Mouse (Mus musculus) myocyte (in vitro differentiated cells): ENCODE results near the gene Olfr455.

Source experiments
- CEBPB ChIP-seq: IDR thresholded peaks from 2 replicates; pipeline ENCODE4 v1.6.1; 2011; ENCODE audit warnings: mild to moderate bottlenecking, moderate library complexity; ENCODE audit not compliant: poor library complexity, insufficient read depth, severe bottlenecking
- E2F4 ChIP-seq: IDR thresholded peaks from one replicate; pipeline ENCODE4 v1.6.1; 2011; ENCODE audit warnings: mild to moderate bottlenecking, control low read depth, moderate library complexity; ENCODE audit not compliant: insufficient read depth
- MAX ChIP-seq: IDR thresholded peaks from one replicate; pipeline ENCODE4 v1.6.1; 2011; ENCODE audit warnings: low read depth, mild to moderate bottlenecking, control low read depth
- MYOD1 ChIP-seq, 3 experiments: IDR thresholded peaks; one replicate each; pipeline ENCODE4 v1.6.1; 2011; ENCODE audit warnings: control low read depth in 2 of 3, low read depth in 2 of 3, mild to moderate bottlenecking in 2 of 3, moderate library complexity in 1 of 3; ENCODE audit not compliant: insufficient read length in 2 of 3, control insufficient read depth in 1 of 3
- POLR2A ChIP-seq: IDR thresholded peaks from one replicate; pipeline ENCODE4 v1.6.1; 2011; ENCODE audit warnings: low read depth, mild to moderate bottlenecking, control low read depth, moderate library complexity; ENCODE audit not compliant: insufficient read length
- POLR2AphosphoS2 ChIP-seq: IDR thresholded peaks from one replicate; pipeline ENCODE4 v1.6.1; 2011; ENCODE audit warnings: low read depth, control low read depth; ENCODE audit not compliant: insufficient read length
- REST ChIP-seq: IDR thresholded peaks from one replicate; pipeline ENCODE4 v1.6.1; 2011; ENCODE audit warnings: mild to moderate bottlenecking, control low read depth, moderate library complexity; ENCODE audit not compliant: insufficient read depth, insufficient read length
- SRF ChIP-seq: IDR thresholded peaks from one replicate; pipeline ENCODE4 v1.6.1; 2011; ENCODE audit warnings: low read depth; ENCODE audit not compliant: control insufficient read depth, insufficient read length
- TCF12 ChIP-seq: IDR thresholded peaks from one replicate; pipeline ENCODE4 v1.6.1; 2011; ENCODE audit warnings: mild to moderate bottlenecking, control low read depth; ENCODE audit not compliant: poor library complexity, insufficient read depth, severe bottlenecking
- TCF3 ChIP-seq: IDR thresholded peaks from one replicate; pipeline ENCODE4 v1.6.1; 2011; ENCODE audit warnings: low read depth, control low read depth; ENCODE audit not compliant: insufficient read length
- USF1 ChIP-seq: IDR thresholded peaks from one replicate; pipeline ENCODE4 v1.6.1; 2011; ENCODE audit warnings: low read depth, mild to moderate bottlenecking, control low read depth, moderate library complexity

DNA sequence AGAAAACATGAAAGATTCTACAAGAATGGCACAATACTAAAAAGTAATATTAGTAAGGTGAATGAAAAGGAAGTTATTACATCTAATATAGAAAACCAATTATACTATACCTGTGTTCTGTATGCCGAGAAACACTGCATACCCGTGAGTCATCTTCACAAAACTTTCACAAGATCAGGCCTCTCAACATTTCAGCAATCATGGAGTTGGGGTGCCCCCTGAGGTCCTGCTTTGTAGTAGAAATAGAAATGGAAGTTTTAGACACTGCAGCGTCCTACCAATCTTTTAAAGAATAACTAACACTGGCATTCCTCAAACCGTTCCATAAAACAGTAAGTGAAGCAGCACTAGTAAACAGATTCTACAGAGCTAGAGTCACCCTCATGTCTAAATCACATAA lies 31.3 kb upstream of the Olfr455 start:
- TF ChIP-seq MAX = no peak
- TF ChIP-seq POLR2A = no peak
- TF ChIP-seq TCF12 = no peak
- no peak for TF ChIP-seq USF1
- TF ChIP-seq TCF3 = no peak
- TF ChIP-seq POLR2AphosphoS2 = no peak
- no peak for TF ChIP-seq MYOD1 (IDR thresholded peaks at IDR 0.05; ENCODE audit: control insufficient read depth in 1 of 3, insufficient read length in 2 of 3, low read depth in 2 of 3)
- TF ChIP-seq E2F4 = no peak
- no peak for TF ChIP-seq CEBPB
- no peak for TF ChIP-seq REST
- TF ChIP-seq SRF = no peak
